Mouse (Mus musculus) spleen, adult 2 months (tissue): ENCODE results near the gene Edc3. TPM values are rescaled to one million over a fixed set of nuclear protein-coding genes. Genes with fewer than 3 reads are reported as not detected.

Source experiments
- DNase-seq, 2 experiments: peaks; one replicate each; pipeline versions ENCODE4 v3.0.0 to v3.0.0-alpha.2; 2012 to 2021; ENCODE audit warnings: low spot score in 2 of 2, low read depth in 1 of 2
- H3K27ac ChIP-seq: fragments of 200-500 bp; 2 replicates; pipeline ENCODE4 v1.5.1; 2012; ENCODE audit warnings: low read length, inconsistent platforms; ENCODE audit not compliant: insufficient read depth
- H3K27me3 ChIP-seq: fragments of 200-500 bp; 2 replicates; pipeline ENCODE4 v1.6.1; 2012; ENCODE audit warnings: mild to moderate bottlenecking, moderate library complexity, low read length, inconsistent platforms; ENCODE audit not compliant: control insufficient read depth, insufficient read depth
- H3K36me3 ChIP-seq: fragments of 200-500 bp; 2 replicates; pipeline ENCODE4 v1.6.1; 2012; ENCODE audit warnings: mild to moderate bottlenecking, low read length, inconsistent platforms; ENCODE audit not compliant: control insufficient read depth, insufficient read depth
- H3K4me1 ChIP-seq: fragments of 200-500 bp; 2 replicates; pipeline ENCODE4 v1.6.1; 2011; ENCODE audit warnings: inconsistent platforms; ENCODE audit not compliant: control insufficient read depth, insufficient read depth, insufficient read length
- H3K4me3 ChIP-seq: fragments of 200-500 bp; 2 replicates; pipeline ENCODE4 v1.5.1; 2011; ENCODE audit warnings: mild to moderate bottlenecking, inconsistent platforms; ENCODE audit not compliant: insufficient read depth, insufficient read length; ENCODE audit errors: extremely low read depth
- CTCF ChIP-seq: fragments of 200-500 bp; IDR thresholded peaks from 2 replicates; pipeline ENCODE4 v1.5.1; 2011; ENCODE audit warnings: mild to moderate bottlenecking, inconsistent platforms; ENCODE audit not compliant: insufficient read depth, insufficient read length, insufficient replicate concordance; ENCODE audit errors: extremely low read depth
- POLR2A ChIP-seq: fragments of 200-500 bp; IDR thresholded peaks from 2 replicates; pipeline ENCODE4 v1.6.1; 2011; ENCODE audit warnings: low read depth, low read length, inconsistent platforms
- WGBS: fragments of 180-500 bp; shearing (Covaris S2); methylation state at CpG from one replicate; pipeline ENCODE4 v1.1.7; 2018; 5-methylcytosine and 5-hydroxymethylcytosine counted together
- polyA plus RNA-seq: library from polyadenylated mRNA; depleted of rRNA; stranded (reverse); fragments of >200 nt; gene quantifications from 2 replicates; pipeline ENCODE4 v1.2.3, GENCODE M21; 2012

Gene Edc3
- polyA plus RNA-seq, 1 experiment = 9.9 TPM

- Histone ChIP-seq H3K4me3 (no peak overlapping the region), H3K4me1 (no peaks in the 10 kb centered on the region), H3K27ac (no peak overlapping the region), H3K27me3 (no peaks in the 10 kb centered on the region), H3K36me3 (no peaks in the 10 kb centered on the region)
- WGBS = 82% methylated on average over 5 of the region's 5 CpGs
- TF ChIP-seq POLR2A (no peak), CTCF (no peak)
- no peak for DNase-seq
Measured at GRCm38 (mm10) chr9:57686011-57686410, 22.3 kb upstream of the Edc3 start.

- TF ChIP-seq CTCF (no peak), POLR2A (no peak)
- Histone ChIP-seq H3K4me3 (no peak within 1 kb of the TSS), H3K27ac (no peak within 1 kb of the TSS), H3K36me3 (no peaks in the 10 kb centered on the region), H3K4me1 (no peaks in the 10 kb centered on the region), H3K27me3 (peaks cover 1% of the 10 kb centered on the region; the same call in 1 of the 2 replicates)
- WGBS = 94% methylated on average over 2 of the region's 2 CpGs
- DNase-seq = no peak
Measured at GRCm38 (mm10) chr9:57687751-57688150, 20.6 kb upstream of the Edc3 start, which contains the start of gene Cyp1a1. Cyp1a1 (plus strand) TSS chr9:57687928.

- no peak overlapping the region for H3K27ac ChIP-seq
- no peaks in the 10 kb centered on the region for H3K36me3 ChIP-seq
- no peak for DNase-seq
- TF ChIP-seq POLR2A (no peak), CTCF (no peak)
- no peak overlapping the region for H3K4me3 ChIP-seq
- H3K27me3 ChIP-seq = peaks cover 1% of the 10 kb centered on the region; the same call in 1 of the 2 replicates
- H3K4me1 ChIP-seq = no peaks in the 10 kb centered on the region
- 69% methylated on average over 2 of the region's 2 CpGs for WGBS
Measured at GRCm38 (mm10) chr9:57688158-57688557, 20.2 kb upstream of the Edc3 start.

DNA sequence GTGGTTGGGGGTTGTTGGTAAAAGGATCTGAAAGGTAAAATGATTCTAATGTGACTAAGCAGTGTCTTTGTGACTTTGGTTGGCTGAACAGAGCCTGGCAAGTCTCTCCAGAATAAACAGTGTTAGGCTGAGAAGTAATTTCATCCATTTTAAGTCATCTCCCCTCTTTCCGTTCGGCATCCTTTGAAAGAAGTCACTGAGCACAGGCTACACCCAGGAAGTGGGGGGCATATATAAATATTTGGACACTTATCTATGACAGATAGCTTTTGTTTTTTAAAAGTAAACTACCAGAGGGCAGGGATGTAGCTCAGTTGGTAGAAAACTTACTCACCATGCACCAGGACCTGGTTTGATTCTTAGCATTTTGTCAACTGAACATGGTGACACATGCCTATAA is 19.7 kb upstream of the Edc3 start:
- Histone ChIP-seq H3K27me3 (peaks cover 1% of the 10 kb centered on the region; the same call in 1 of the 2 replicates), H3K4me3 (no peak overlapping the region), H3K27ac (no peak overlapping the region), H3K4me1 (no peaks in the 10 kb centered on the region), H3K36me3 (no peaks in the 10 kb centered on the region)
- 84% methylated on average over 2 of the region's 2 CpGs for WGBS
- no peak for TF ChIP-seq POLR2A
- no peak for TF ChIP-seq CTCF
- no peak for DNase-seq

DNA sequence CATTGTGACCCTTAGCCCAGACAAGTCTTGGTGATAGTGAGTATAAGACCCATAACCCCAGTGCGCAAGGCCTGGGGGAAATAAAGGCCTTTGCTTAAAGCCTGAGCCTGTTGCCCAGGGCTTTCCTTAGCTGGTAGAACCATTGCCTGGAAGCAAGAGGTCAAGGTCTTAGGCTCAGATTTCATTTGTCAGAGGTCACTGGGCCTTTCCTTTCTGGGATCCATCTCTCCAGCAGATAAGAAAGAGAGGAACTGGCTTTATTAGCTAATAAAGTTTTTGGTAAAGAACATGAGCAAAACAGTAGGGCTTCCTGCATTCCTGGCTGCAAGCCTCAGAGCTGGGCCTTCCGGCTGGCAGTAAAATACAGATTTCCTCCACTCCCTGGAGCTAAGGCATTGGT is 14.2 kb upstream of the Edc3 start:
- TF ChIP-seq CTCF (no peak), POLR2A (no peak)
- DNase-seq = no peak
- H3K4me3 ChIP-seq = no peak overlapping the region
- no peaks in the 10 kb centered on the region for H3K36me3 ChIP-seq
- no peaks in the 10 kb centered on the region for H3K4me1 ChIP-seq
- H3K27me3 ChIP-seq = peaks cover 6% of the 10 kb centered on the region
- no peak overlapping the region for H3K27ac ChIP-seq
- 93% methylated on average over 2 of the region's 2 CpGs for WGBS

DNA sequence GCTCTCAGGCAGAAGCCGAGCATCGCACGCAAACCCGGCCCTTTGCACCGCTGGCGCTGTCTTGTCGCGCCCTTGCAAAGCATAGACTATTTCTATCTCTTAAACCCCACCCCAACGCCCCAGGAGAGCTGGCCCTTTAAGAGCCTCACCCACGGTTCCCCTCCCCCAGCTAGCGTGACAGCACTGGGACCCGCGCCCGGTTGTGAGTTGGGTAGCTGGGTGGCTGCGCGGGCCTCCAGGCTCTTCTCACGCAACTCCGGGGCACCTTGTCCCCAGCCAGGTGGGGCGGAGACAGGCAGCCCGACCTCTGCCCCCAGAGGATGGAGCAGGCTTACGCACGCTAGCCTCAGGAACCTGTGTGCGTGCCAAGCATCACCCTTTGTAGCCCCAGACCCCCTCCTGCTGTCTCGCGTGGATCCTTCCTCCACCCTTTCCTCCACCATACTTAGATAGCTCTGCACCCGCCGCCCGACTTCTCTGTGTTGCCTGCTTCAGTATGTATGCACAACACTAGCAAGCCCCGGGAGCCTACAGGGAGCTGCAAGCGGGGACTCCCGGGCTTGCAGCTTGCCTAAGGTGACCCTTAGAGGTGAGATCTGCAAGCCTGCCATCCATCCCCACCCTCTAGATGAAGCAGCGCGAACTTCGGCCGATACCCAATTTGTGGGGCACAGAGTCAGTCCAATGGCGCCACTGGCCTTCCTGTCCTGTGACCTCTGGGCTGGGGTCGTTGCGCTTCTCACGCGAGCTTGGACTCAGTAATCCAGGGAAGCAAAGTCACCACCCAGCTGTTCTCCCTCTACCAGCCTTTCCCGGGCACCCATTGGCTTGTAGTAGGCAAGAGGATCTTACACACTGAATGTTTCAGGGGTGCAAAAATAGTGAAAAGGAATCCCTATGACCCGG is 11.7 kb upstream of the Edc3 start:
- Histone ChIP-seq H3K27ac (no peak overlapping the region), H3K4me3 (no peak overlapping the region), H3K27me3 (peaks cover 6% of the 10 kb centered on the region), H3K4me1 (no peaks in the 10 kb centered on the region), H3K36me3 (no peaks in the 10 kb centered on the region)
- WGBS = 9% methylated on average over 42 of the region's 42 CpGs
- no peak for DNase-seq
- TF ChIP-seq POLR2A (no peak), CTCF (no peak)

DNA sequence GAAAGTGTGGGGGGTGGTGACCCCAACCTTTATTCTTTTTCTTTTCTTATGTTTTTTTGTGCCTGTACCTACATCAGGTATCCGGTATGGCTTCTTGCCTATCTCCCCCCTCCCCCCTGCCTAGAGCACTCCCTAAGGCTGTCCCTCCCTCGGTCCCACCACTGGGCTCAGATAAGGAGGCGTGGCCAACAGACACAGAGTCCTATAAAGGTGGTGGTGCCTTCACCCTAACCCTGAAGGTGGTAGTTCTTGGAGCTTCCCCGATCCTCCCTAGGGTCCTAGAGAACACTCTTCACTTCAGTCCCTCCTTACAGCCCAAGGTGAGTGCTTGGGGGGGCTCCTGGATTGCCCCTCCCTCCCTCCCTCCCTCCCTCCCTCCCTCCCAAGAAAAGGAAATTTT is 11.0 kb upstream of the Edc3 start:
- Histone ChIP-seq H3K4me1 (no peaks in the 10 kb centered on the region), H3K27ac (no peak overlapping the region), H3K27me3 (peaks cover 6% of the 10 kb centered on the region), H3K36me3 (no peaks in the 10 kb centered on the region), H3K4me3 (no peak overlapping the region)
- no peak for TF ChIP-seq CTCF
- TF ChIP-seq POLR2A = no peak
- 46% methylated on average over 4 of the region's 4 CpGs for WGBS
- DNase-seq = no peak
